Mouse (Mus musculus): ENCODE results near the gene Umps.

- TF ChIP-seq CTCF (IDR thresholded peaks at IDR 0.05; ENCODE audit: low read depth): no peak
- no peak for TF ChIP-seq EP300 (IDR thresholded peaks at IDR 0.05; ENCODE audit: low read depth)
Observed at GRCm38 (mm10) chr16:33923758-33924157, 43.1 kb downstream of the Umps start.
